Mouse (Mus musculus) heart, embryonic 12.5 days (tissue): Measurements from ENCODE around the gene Traf3ip2. TPM values are rescaled to one million over a fixed set of nuclear protein-coding genes. Genes with fewer than 3 reads are reported as not detected.

Source experiments
- ATAC-seq: fragments of 200-750 bp; cut with Nextera tagmentation; 2 replicates; pipeline ENCODE4 v1.8.0; 2017; ENCODE audit warnings: moderate TSS enrichment, moderate library complexity; ENCODE audit not compliant: insufficient number of reproducible peaks, low FRiP score
- H3K27ac ChIP-seq: fragments of 300-500 bp; sonication (generic); 2 replicates; pipeline ENCODE4 v1.5.1; 2016; ENCODE audit warnings: mild to moderate bottlenecking, moderate library complexity; ENCODE audit not compliant: poor library complexity, severe bottlenecking
- H3K27me3 ChIP-seq: fragments of 300-500 bp; sonication (generic); replicated peaks from 2 replicates; pipeline ENCODE4 v1.6.1; 2016; ENCODE audit warnings: mild to moderate bottlenecking, moderate library complexity
- H3K36me3 ChIP-seq: fragments of 300-500 bp; sonication (generic); 2 replicates; pipeline ENCODE4 v1.6.1; 2016; ENCODE audit warnings: mild to moderate bottlenecking, moderate library complexity
- H3K4me1 ChIP-seq: fragments of 300-500 bp; sonication (generic); replicated peaks from 2 replicates; pipeline ENCODE4 v1.6.1; 2016; ENCODE audit warnings: mild to moderate bottlenecking
- H3K4me2 ChIP-seq: fragments of 300-500 bp; sonication (generic); 2 replicates; pipeline ENCODE4 v1.6.1; 2016; ENCODE audit warnings: mild to moderate bottlenecking, moderate library complexity
- H3K4me3 ChIP-seq: fragments of 300-500 bp; sonication (generic); 2 replicates; pipeline ENCODE4 v1.5.1; 2016; ENCODE audit warnings: mild to moderate bottlenecking
- H3K9ac ChIP-seq: fragments of 300-500 bp; sonication (generic); 2 replicates; pipeline ENCODE4 v1.6.1; 2016; ENCODE audit warnings: mild to moderate bottlenecking, moderate library complexity
- H3K9me3 ChIP-seq: fragments of 300-500 bp; sonication (generic); replicated peaks from 2 replicates; pipeline ENCODE4 v1.6.1; 2016; ENCODE audit warnings: mild to moderate bottlenecking, moderate library complexity
- WGBS: fragments of 180-500 bp; shearing (Covaris S2); methylation state at CpG from one replicate; pipeline ENCODE4 v1.1.7; 2016; 5-methylcytosine and 5-hydroxymethylcytosine counted together
- polyA plus RNA-seq: library from polyadenylated mRNA; unstranded; fragments of >200 nt; fragmentation: Nextera tagmentation; extraction: Ambion mirVana; gene quantifications from 2 replicates; pipeline ENCODE4 v1.2.1, GENCODE M21; 2016

Gene Traf3ip2
- polyA plus RNA-seq, 1 experiment from 2014 or later = 11.7 TPM

DNA sequence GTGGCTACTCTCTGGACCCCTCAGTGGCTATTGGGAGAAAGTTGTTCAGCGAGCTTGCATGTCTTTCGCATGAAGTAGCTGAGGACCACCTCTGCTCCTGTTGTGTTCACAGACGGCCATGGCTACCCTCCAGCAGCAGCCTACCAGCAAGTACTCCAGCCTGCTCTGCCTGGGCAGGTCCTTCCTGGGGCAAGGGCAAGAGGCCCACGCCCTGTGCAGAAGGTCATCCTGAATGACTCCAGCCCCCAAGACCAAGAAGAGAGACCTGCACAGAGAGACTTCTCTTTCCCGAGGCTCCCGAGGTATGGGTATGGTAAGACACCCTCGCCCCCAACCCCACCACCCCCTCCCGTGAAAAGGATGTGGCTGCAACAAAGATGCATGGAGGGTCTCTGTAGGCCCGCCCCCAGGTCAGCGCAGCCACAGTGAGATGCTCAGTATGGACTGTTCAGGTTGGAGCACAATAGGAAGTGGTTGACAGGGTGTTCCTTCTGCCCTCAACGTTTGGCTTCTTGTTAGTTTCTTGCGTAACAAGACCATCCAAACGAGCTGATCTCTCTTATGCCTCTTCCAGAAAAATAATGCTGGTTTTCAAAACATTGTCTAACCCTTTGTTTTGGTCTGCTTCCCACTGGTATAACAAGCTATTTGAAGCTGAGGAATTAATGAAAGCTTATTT lies 21.8 kb downstream of the Traf3ip2 start:
- 84% methylated on average over 13 of the region's 13 CpGs for WGBS
- Histone ChIP-seq H3K4me3 (no peak overlapping the region), H3K27me3 (no peaks in the 10 kb centered on the region), H3K9ac (no peak overlapping the region), H3K36me3 (peaks cover 38% of the 10 kb centered on the region), H3K27ac (no peak overlapping the region), H3K9me3 (no peaks in the 10 kb centered on the region), H3K4me2 (no peak overlapping the region), H3K4me1 (peaks cover 26% of the 10 kb centered on the region)
- ATAC-seq = no peak

- no peak for ATAC-seq
- Histone ChIP-seq H3K4me2 (no peak overlapping the region), H3K36me3 (peaks cover 49% of the 10 kb centered on the region), H3K27ac (no peak overlapping the region), H3K4me1 (peaks cover 11% of the 10 kb centered on the region), H3K9me3 (no peaks in the 10 kb centered on the region), H3K27me3 (no peaks in the 10 kb centered on the region), H3K4me3 (no peak overlapping the region), H3K9ac (no peak overlapping the region)
- WGBS = 48% methylated on average over 3 of the region's 3 CpGs
Measured at GRCm38 (mm10) chr10:39638862-39639261, 26.1 kb downstream of the Traf3ip2 start.

DNA sequence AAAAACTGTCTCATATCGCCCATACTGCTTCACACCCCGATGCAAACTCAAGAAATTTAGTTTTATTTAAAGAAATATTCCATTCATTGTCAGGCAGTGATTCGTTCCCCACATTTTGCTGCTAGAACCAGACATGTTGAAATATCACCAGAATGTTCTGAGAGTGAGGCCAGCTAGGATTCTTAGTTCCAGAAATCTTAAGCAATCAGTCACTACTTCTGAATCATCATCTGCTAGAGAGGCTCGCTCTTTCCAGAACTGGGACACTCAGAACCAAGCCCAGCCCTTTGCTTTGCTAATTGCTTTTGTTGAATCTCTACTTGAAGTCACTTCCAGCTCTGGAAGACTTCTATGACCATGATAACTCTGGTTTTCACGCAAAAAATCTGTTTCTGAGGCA lies 27.0 kb downstream of the Traf3ip2 start:
- Histone ChIP-seq H3K4me3 (no peak overlapping the region), H3K27me3 (no peaks in the 10 kb centered on the region), H3K4me2 (no peak overlapping the region), H3K36me3 (peaks cover 43% of the 10 kb centered on the region), H3K4me1 (peaks cover 11% of the 10 kb centered on the region), H3K9me3 (no peaks in the 10 kb centered on the region), H3K9ac (no peak overlapping the region), H3K27ac (no peak overlapping the region)
- ATAC-seq = no peak
- WGBS = 85% methylated on average over 5 of the region's 5 CpGs

GRCm38 (mm10) chr10:39640817-39641226 lies 28.1 kb downstream of the Traf3ip2 start:
- peaks cover 36% of the 10 kb centered on the region for H3K36me3 ChIP-seq

DNA sequence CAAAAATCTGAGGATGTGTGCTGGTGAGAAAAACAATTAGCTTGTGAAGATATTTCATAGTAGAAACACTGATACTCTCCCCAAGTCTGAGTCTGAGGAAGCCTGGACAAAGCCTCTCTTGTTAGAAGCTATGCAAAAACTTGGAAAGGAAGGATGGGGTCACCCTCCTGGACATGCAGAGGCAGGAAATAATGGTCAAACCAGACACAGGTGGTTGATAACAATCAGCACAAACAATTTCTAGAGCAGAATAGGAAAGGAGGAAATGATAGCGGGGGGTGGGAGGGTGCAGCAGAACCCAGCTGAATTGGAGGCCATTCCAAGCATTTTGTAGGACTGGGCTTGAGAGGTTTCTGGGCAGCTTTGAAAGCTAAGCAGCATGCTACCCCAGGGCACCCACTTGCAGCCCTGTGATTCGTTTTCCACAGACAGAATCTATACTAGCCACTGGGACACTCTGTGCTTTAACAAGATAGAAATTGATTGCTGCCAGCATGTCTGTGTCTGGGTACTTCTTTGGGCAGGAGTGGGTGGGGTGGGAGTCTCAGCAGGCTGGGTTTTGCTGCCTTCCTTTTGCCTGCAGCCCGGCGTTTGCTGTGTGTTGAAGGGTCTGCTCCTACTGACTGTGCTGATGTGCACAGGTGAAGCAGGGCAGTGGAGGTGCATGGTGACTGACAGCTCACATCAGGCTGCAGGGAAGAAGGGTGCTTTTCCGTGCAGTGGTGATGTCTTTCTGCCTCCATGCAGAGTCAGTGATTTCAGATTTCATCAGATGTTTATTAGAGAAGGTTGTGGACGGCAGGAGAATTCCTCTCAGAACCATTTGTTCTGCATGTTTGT lies 33.3 kb downstream of the Traf3ip2 start:
- H3K4me1 ChIP-seq = peaks cover 18% of the 10 kb centered on the region
- no peaks in the 10 kb centered on the region for H3K27me3 ChIP-seq
- H3K9ac ChIP-seq = no peak overlapping the region
- no peak for ATAC-seq
- H3K9me3 ChIP-seq = no peaks in the 10 kb centered on the region
- WGBS = 35% methylated on average over 6 of the region's 6 CpGs
- no peak overlapping the region for H3K4me3 ChIP-seq
- H3K4me2 ChIP-seq = 0 out of 2 replicates have a peak overlapping the region, but pooled peaks have one; percentile 7
- H3K27ac ChIP-seq = peak overlapping the region; percentile 26
- H3K36me3 ChIP-seq = peaks cover 46% of the 10 kb centered on the region

More at GRCm38 (mm10) chr10:39640817-39641226, 28.1 kb downstream of the Traf3ip2 start:
- H3K9me3 ChIP-seq = no peaks in the 10 kb centered on the region
- WGBS = 15% methylated on average over 4 of the region's 4 CpGs
- H3K9ac ChIP-seq = no peak overlapping the region
- H3K27me3 ChIP-seq = no peaks in the 10 kb centered on the region
- peak overlapping the region; percentile 25; the same call in 1 of the 2 replicates for H3K27ac ChIP-seq
- ATAC-seq = peak; percentile 48
- no peak overlapping the region for H3K4me2 ChIP-seq
- peaks cover 11% of the 10 kb centered on the region for H3K4me1 ChIP-seq
- no peak overlapping the region for H3K4me3 ChIP-seq

DNA sequence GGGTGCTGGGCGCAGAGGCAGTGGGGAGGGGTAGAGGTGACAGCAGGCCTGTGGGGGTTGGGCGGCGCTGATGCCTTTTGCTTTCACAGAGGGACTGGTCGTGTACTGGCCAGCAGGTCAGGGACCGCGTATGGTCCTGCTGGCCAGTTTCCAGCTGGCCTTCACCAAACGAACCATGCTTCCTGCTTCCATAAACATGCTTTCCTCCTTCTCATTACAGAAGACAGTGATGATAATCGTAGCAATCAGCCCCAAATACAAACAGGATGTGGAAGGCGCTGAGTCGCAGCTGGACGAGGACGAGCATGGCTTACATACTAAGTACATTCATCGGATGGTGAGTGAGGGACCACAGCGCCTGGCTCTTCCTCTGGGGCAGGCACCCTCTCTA lies 33.9 kb downstream of the Traf3ip2 start:
- H3K36me3 ChIP-seq = peaks cover 52% of the 10 kb centered on the region

DNA sequence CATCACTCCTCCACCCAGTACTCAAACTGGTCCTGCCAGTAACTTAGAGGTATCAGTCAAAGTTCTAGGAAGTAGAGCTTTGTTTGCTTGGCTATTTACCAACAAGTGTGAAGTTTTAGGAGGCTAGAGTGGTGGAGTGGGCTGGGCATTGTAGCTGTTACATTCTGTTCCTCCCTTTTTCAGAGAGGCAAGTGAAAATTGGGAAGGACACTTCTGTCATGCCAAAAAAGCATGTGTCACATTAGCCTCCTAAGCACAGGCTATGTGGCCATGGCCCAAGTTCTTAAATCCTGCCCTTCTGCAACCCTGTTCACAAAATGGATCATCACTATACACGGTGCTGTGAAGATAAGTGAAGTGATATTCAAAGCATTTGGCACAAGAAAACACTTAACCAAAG lies 34.4 kb downstream of the Traf3ip2 start:
- WGBS = 43% methylated on average over 1 of the region's 1 CpGs
- Histone ChIP-seq H3K9me3 (no peaks in the 10 kb centered on the region), H3K36me3 (peaks cover 56% of the 10 kb centered on the region), H3K27me3 (no peaks in the 10 kb centered on the region), H3K27ac (no peak overlapping the region), H3K9ac (no peak overlapping the region), H3K4me2 (no peak overlapping the region), H3K4me3 (no peak overlapping the region), H3K4me1 (peaks cover 16% of the 10 kb centered on the region)
- ATAC-seq = no peak

More for the DNA sequence above, 33.9 kb downstream of the Traf3ip2 start:
- 37% methylated on average over 14 of the region's 14 CpGs for WGBS
- no peak overlapping the region for H3K9ac ChIP-seq
- peaks cover 16% of the 10 kb centered on the region for H3K4me1 ChIP-seq
- H3K27me3 ChIP-seq = no peaks in the 10 kb centered on the region
- no peak overlapping the region for H3K27ac ChIP-seq
- H3K4me2 ChIP-seq = no peak overlapping the region
- 0 out of 2 replicates have a peak, but pooled peaks have one; percentile 44 for ATAC-seq
- no peaks in the 10 kb centered on the region for H3K9me3 ChIP-seq
- no peak overlapping the region for H3K4me3 ChIP-seq

- Histone ChIP-seq H3K4me2 (no peak overlapping the region), H3K9me3 (no peaks in the 10 kb centered on the region), H3K4me3 (no peak overlapping the region), H3K27ac (no peak overlapping the region), H3K27me3 (no peaks in the 10 kb centered on the region), H3K9ac (no peak overlapping the region), H3K4me1 (peaks cover 16% of the 10 kb centered on the region), H3K36me3 (peaks cover 49% of the 10 kb centered on the region)
- 87% methylated on average over 3 of the region's 3 CpGs for WGBS
- no peak for ATAC-seq
Measured at GRCm38 (mm10) chr10:39648278-39648677, 35.5 kb downstream of the Traf3ip2 start.

DNA sequence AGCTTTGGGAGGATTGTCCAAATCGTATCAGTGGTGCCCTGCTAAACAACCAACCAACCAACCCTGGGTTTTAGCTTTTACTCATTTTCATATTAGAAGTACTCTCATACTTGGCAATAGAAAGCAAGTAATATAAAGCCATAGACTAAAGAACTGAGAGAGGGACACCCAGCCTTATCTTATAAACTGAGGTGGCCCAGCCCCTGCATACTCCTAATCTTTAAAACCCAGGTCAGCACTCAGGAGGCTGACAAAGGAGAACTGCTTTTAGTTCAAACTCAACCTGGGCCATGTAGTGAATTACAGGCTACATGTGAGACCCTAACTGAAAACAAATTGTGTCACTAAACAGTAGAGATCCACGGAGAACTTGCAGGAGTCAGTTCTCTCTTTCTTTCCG lies 36.8 kb downstream of the Traf3ip2 start:
- no peaks in the 10 kb centered on the region for H3K27me3 ChIP-seq
- no peak overlapping the region for H3K9ac ChIP-seq
- no peak overlapping the region for H3K27ac ChIP-seq
- WGBS = 91% methylated on average over 3 of the region's 3 CpGs
- H3K4me3 ChIP-seq = no peak overlapping the region
- H3K4me2 ChIP-seq = no peak overlapping the region
- ATAC-seq = no peak
- H3K4me1 ChIP-seq = peaks cover 21% of the 10 kb centered on the region
- no peaks in the 10 kb centered on the region for H3K9me3 ChIP-seq
- H3K36me3 ChIP-seq = peaks cover 51% of the 10 kb centered on the region

DNA sequence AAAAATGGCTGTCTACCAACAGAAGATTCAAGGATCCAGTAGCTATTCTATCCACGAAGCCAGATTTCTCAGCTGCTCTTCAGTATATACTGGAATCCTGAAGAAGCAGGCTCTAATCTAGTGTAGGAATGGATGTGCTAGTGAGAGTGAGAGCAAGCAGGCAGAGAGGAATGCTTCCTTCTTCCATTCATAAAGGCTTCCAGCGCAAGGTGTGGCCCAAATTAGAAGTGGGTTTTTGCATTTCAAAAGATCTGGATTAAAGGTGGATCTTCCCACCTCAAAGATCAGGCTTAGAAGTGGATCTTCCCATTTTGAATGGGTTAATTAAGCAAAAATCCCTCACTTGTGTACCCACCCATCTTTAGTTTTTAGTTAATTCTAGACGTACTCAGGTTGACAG lies 37.6 kb downstream of the Traf3ip2 start:
- H3K36me3 ChIP-seq = peaks cover 51% of the 10 kb centered on the region
- WGBS = 90% methylated on average over 3 of the region's 3 CpGs
- no peak overlapping the region for H3K4me3 ChIP-seq

GRCm38 (mm10) chr10:39654001-39654416 lies 41.3 kb downstream of the Traf3ip2 start:
- H3K27ac ChIP-seq = peak overlapping the region; percentile 48; the same call in 1 of the 2 replicates
- peaks cover 37% of the 10 kb centered on the region for H3K36me3 ChIP-seq
- no peak overlapping the region for H3K4me2 ChIP-seq
- ATAC-seq = peak; percentile 61; the same call in 1 of the 2 replicates
- WGBS = 56% methylated on average over 8 of the region's 8 CpGs
- H3K4me1 ChIP-seq = peaks cover 23% of the 10 kb centered on the region
- no peaks in the 10 kb centered on the region for H3K9me3 ChIP-seq
- no peaks in the 10 kb centered on the region for H3K27me3 ChIP-seq
- H3K9ac ChIP-seq = no peak overlapping the region
- no peak overlapping the region for H3K4me3 ChIP-seq

More for the DNA sequence above, 37.6 kb downstream of the Traf3ip2 start:
- H3K4me2 ChIP-seq = no peak overlapping the region
- peaks cover 21% of the 10 kb centered on the region for H3K4me1 ChIP-seq
- no peak overlapping the region for H3K27ac ChIP-seq
- ATAC-seq = no peak
- H3K27me3 ChIP-seq = no peaks in the 10 kb centered on the region
- no peaks in the 10 kb centered on the region for H3K9me3 ChIP-seq
- H3K9ac ChIP-seq = no peak overlapping the region
